Mouse (Mus musculus): ENCODE measurements at regions not wholly inside any gene's neighbourhood (a gene's known extent, or its start where the extent isn't known, plus 50 kb on each side); places are given as distances from the start of the nearest gene placed in this dataset.

- Histone ChIP-seq H3K36me3 (ENCODE audit: control insufficient read depth, insufficient read depth, low read length) (no peaks in the 10 kb centered on the region), H3K27ac (ENCODE audit: low read depth, low read length) (no peak overlapping the region), H3K9ac (ENCODE audit: low read depth, low read length) (no peak overlapping the region), H3K27me3 (replicated peaks; ENCODE audit: control insufficient read depth, insufficient read depth, low read length) (no peaks in the 10 kb centered on the region), H3K4me2 (ENCODE audit: low read length) (no peak overlapping the region), H3K9me3 (ENCODE audit: control insufficient read depth, low read length) (peaks cover 2% of the 10 kb centered on the region; the same call in 1 of the 2 replicates), H3K4me1 (ENCODE audit: control insufficient read depth, insufficient read depth, low read depth, low read length) (no peaks in the 10 kb centered on the region), H3K4me3 (ENCODE audit: low read length) (no peak overlapping the region)
- 96% methylated on average over 4 of the region's 4 CpGs for WGBS
- no peak for ATAC-seq
Measured at GRCm38 (mm10) chr7:73172615-73173014, 202.7 kb upstream of the Rgma start.

GRCm38 (mm10) chr7:73183761-73184160 is 191.5 kb upstream of the Rgma start:
- 64% methylated on average over 8 of the region's 8 CpGs for WGBS
- no peak overlapping the region for H3K4me2 ChIP-seq (ENCODE audit: low read length)
- H3K4me3 ChIP-seq (ENCODE audit: low read length) = no peak overlapping the region
- no peaks in the 10 kb centered on the region for H3K27me3 ChIP-seq (replicated peaks; ENCODE audit: control insufficient read depth, insufficient read depth, low read length)
- H3K9ac ChIP-seq (ENCODE audit: low read depth, low read length) = no peak overlapping the region
- no peaks in the 10 kb centered on the region for H3K9me3 ChIP-seq (ENCODE audit: control insufficient read depth, low read length)
- no peaks in the 10 kb centered on the region for H3K36me3 ChIP-seq (ENCODE audit: control insufficient read depth, insufficient read depth, low read length)
- H3K4me1 ChIP-seq (ENCODE audit: control insufficient read depth, insufficient read depth, low read depth, low read length) = peaks cover 7% of the 10 kb centered on the region
- peak overlapping the region; percentile 69 for H3K27ac ChIP-seq (ENCODE audit: low read depth, low read length)
- no peak for ATAC-seq

GRCm38 (mm10) chr7:73184208-73185070 is 190.9 kb upstream of the Rgma start:
- 0 out of 2 replicates have a peak, but pooled peaks have one; percentile 7 for ATAC-seq
- H3K4me3 ChIP-seq (ENCODE audit: low read length) = no peak overlapping the region
- no peaks in the 10 kb centered on the region for H3K9me3 ChIP-seq (ENCODE audit: control insufficient read depth, low read length)
- H3K4me2 ChIP-seq (ENCODE audit: low read length) = no peak overlapping the region
- WGBS = 43% methylated on average over 14 of the region's 14 CpGs
- H3K27ac ChIP-seq (ENCODE audit: low read depth, low read length) = peak overlapping the region; percentile 69
- H3K4me1 ChIP-seq (ENCODE audit: control insufficient read depth, insufficient read depth, low read depth, low read length) = peaks cover 7% of the 10 kb centered on the region
- no peaks in the 10 kb centered on the region for H3K36me3 ChIP-seq (ENCODE audit: control insufficient read depth, insufficient read depth, low read length)
- H3K9ac ChIP-seq (ENCODE audit: low read depth, low read length) = no peak overlapping the region
- H3K27me3 ChIP-seq (replicated peaks; ENCODE audit: control insufficient read depth, insufficient read depth, low read length) = no peaks in the 10 kb centered on the region

GRCm38 (mm10) chr7:73185071-73185531 is 190.2 kb upstream of the Rgma start:
- Histone ChIP-seq H3K4me3 (ENCODE audit: low read length) (no peak overlapping the region), H3K36me3 (ENCODE audit: control insufficient read depth, insufficient read depth, low read length) (no peaks in the 10 kb centered on the region), H3K27ac (ENCODE audit: low read depth, low read length) (peak overlapping the region; percentile 69), H3K9ac (ENCODE audit: low read depth, low read length) (peak overlapping the region; percentile 7; the same call in 1 of the 2 replicates), H3K4me2 (ENCODE audit: low read length) (no peak overlapping the region), H3K9me3 (ENCODE audit: control insufficient read depth, low read length) (no peaks in the 10 kb centered on the region), H3K27me3 (replicated peaks; ENCODE audit: control insufficient read depth, insufficient read depth, low read length) (no peaks in the 10 kb centered on the region), H3K4me1 (ENCODE audit: control insufficient read depth, insufficient read depth, low read depth, low read length) (peaks cover 7% of the 10 kb centered on the region)
- WGBS = 17% methylated on average over 10 of the region's 10 CpGs
- ATAC-seq = peak; percentile 97

GRCm38 (mm10) chr7:73185591-73185990 is 189.7 kb upstream of the Rgma start:
- peak overlapping the region; percentile 69 for H3K27ac ChIP-seq (ENCODE audit: low read depth, low read length)
- H3K4me1 ChIP-seq (ENCODE audit: control insufficient read depth, insufficient read depth, low read depth, low read length) = peaks cover 7% of the 10 kb centered on the region
- H3K27me3 ChIP-seq (replicated peaks; ENCODE audit: control insufficient read depth, insufficient read depth, low read length) = no peaks in the 10 kb centered on the region
- H3K36me3 ChIP-seq (ENCODE audit: control insufficient read depth, insufficient read depth, low read length) = no peaks in the 10 kb centered on the region
- H3K4me2 ChIP-seq (ENCODE audit: low read length) = no peak overlapping the region
- ATAC-seq = 0 out of 2 replicates have a peak, but pooled peaks have one; percentile 7
- WGBS = 58% methylated on average over 5 of the region's 5 CpGs
- no peak overlapping the region for H3K9ac ChIP-seq (ENCODE audit: low read depth, low read length)
- no peaks in the 10 kb centered on the region for H3K9me3 ChIP-seq (ENCODE audit: control insufficient read depth, low read length)
- no peak overlapping the region for H3K4me3 ChIP-seq (ENCODE audit: low read length)

- Histone ChIP-seq H3K36me3 (ENCODE audit: control insufficient read depth, insufficient read depth, low read length) (no peaks in the 10 kb centered on the region), H3K4me1 (ENCODE audit: control insufficient read depth, insufficient read depth, low read depth, low read length) (peaks cover 7% of the 10 kb centered on the region), H3K4me3 (ENCODE audit: low read length) (no peak overlapping the region), H3K9ac (ENCODE audit: low read depth, low read length) (no peak overlapping the region), H3K4me2 (ENCODE audit: low read length) (0 out of 2 replicates have a peak overlapping the region, but pooled peaks have one; percentile 2), H3K9me3 (ENCODE audit: control insufficient read depth, low read length) (no peaks in the 10 kb centered on the region), H3K27ac (ENCODE audit: low read depth, low read length) (peak overlapping the region; percentile 27; the same call in 1 of the 2 replicates), H3K27me3 (replicated peaks; ENCODE audit: control insufficient read depth, insufficient read depth, low read length) (no peaks in the 10 kb centered on the region)
- 63% methylated on average over 3 of the region's 3 CpGs for WGBS
- ATAC-seq = no peak
Measured at GRCm38 (mm10) chr7:73186501-73186900, 188.8 kb upstream of the Rgma start.

- H3K4me2 ChIP-seq (ENCODE audit: low read length) = no peak overlapping the region
- no peaks in the 10 kb centered on the region for H3K27me3 ChIP-seq (replicated peaks; ENCODE audit: control insufficient read depth, insufficient read depth, low read length)
- 22% methylated on average over 12 of the region's 12 CpGs for WGBS
- H3K9ac ChIP-seq (ENCODE audit: low read depth, low read length) = no peak overlapping the region
- peak overlapping the region; percentile 60 for H3K27ac ChIP-seq (ENCODE audit: low read depth, low read length)
- no peaks in the 10 kb centered on the region for H3K36me3 ChIP-seq (ENCODE audit: control insufficient read depth, insufficient read depth, low read length)
- no peaks in the 10 kb centered on the region for H3K9me3 ChIP-seq (ENCODE audit: control insufficient read depth, low read length)
- H3K4me1 ChIP-seq (ENCODE audit: control insufficient read depth, insufficient read depth, low read depth, low read length) = peaks cover 3% of the 10 kb centered on the region; the same call in 1 of the 2 replicates
- ATAC-seq = peak; percentile 74
- no peak overlapping the region for H3K4me3 ChIP-seq (ENCODE audit: low read length)
Measured at GRCm38 (mm10) chr7:73191388-73192278, 183.7 kb upstream of the Rgma start.

- H3K4me1 ChIP-seq (ENCODE audit: control insufficient read depth, insufficient read depth, low read depth, low read length) = peaks cover 3% of the 10 kb centered on the region; the same call in 1 of the 2 replicates
- H3K4me3 ChIP-seq (ENCODE audit: low read length) = no peak overlapping the region
- 54% methylated on average over 7 of the region's 7 CpGs for WGBS
- H3K9ac ChIP-seq (ENCODE audit: low read depth, low read length) = no peak overlapping the region
- no peak for ATAC-seq
- no peak overlapping the region for H3K27ac ChIP-seq (ENCODE audit: low read depth, low read length)
- no peak overlapping the region for H3K4me2 ChIP-seq (ENCODE audit: low read length)
- no peaks in the 10 kb centered on the region for H3K9me3 ChIP-seq (ENCODE audit: control insufficient read depth, low read length)
- no peaks in the 10 kb centered on the region for H3K27me3 ChIP-seq (replicated peaks; ENCODE audit: control insufficient read depth, insufficient read depth, low read length)
- no peaks in the 10 kb centered on the region for H3K36me3 ChIP-seq (ENCODE audit: control insufficient read depth, insufficient read depth, low read length)
Measured at GRCm38 (mm10) chr7:73192839-73193238, 182.5 kb upstream of the Rgma start.
